Mouse (Mus musculus): ENCODE results near the gene Nell2. TPM values are rescaled to one million over a fixed set of nuclear protein-coding genes. Genes with fewer than 3 reads are reported as not detected.

Gene Nell2
- polyA plus RNA-seq, 1 experiment from 2014 or later, result 203 TPM

GRCm38 (mm10) chr15:95410213-95410843 lies 118.0 kb downstream of the Nell2 start:
- Histone ChIP-seq H3K27me3 (replicated peaks) (no peaks in the 10 kb centered on the region), H3K9ac (no peak overlapping the region), H3K4me1 (peaks cover 11% of the 10 kb centered on the region; the same call in 1 of the 2 replicates), H3K36me3 (replicated peaks) (no peaks in the 10 kb centered on the region), H3K4me3 (no peak overlapping the region), H3K4me2 (no peak overlapping the region), H3K9me3 (no peaks in the 10 kb centered on the region), H3K27ac (no peak overlapping the region)
- 66% methylated on average over 11 of the region's 11 CpGs for WGBS
- no peak for ATAC-seq (replicated peaks)

- ATAC-seq (replicated peaks), result no peak
- Histone ChIP-seq H3K9me3 (no peaks in the 10 kb centered on the region), H3K4me3 (no peak overlapping the region), H3K27ac (no peak overlapping the region), H3K36me3 (replicated peaks) (no peaks in the 10 kb centered on the region), H3K27me3 (replicated peaks) (no peaks in the 10 kb centered on the region), H3K4me1 (no peaks in the 10 kb centered on the region), H3K9ac (no peak overlapping the region), H3K4me2 (no peak overlapping the region)
- 85% methylated on average over 5 of the region's 5 CpGs for WGBS
Measured at GRCm38 (mm10) chr15:95390347-95390746, 138.0 kb downstream of the Nell2 start.

GRCm38 (mm10) chr15:95388950-95389349 lies 139.4 kb downstream of the Nell2 start:
- H3K4me1 ChIP-seq, result no peaks in the 10 kb centered on the region
- no peak overlapping the region for H3K27ac ChIP-seq
- no peak overlapping the region for H3K4me2 ChIP-seq
- H3K36me3 ChIP-seq (replicated peaks), result peaks cover 5% of the 10 kb centered on the region; the same call in 1 of the 2 replicates
- no peak overlapping the region for H3K9ac ChIP-seq
- ATAC-seq (replicated peaks), result no peak
- H3K27me3 ChIP-seq (replicated peaks), result no peaks in the 10 kb centered on the region
- H3K9me3 ChIP-seq, result no peaks in the 10 kb centered on the region
- H3K4me3 ChIP-seq, result no peak overlapping the region
- WGBS, result 76% methylated on average over 4 of the region's 4 CpGs

- H3K4me3 ChIP-seq, result no peak overlapping the region
- 82% methylated on average over 2 of the region's 2 CpGs for WGBS
- H3K9ac ChIP-seq, result no peak overlapping the region
- no peaks in the 10 kb centered on the region for H3K27me3 ChIP-seq (replicated peaks)
- peaks cover 13% of the 10 kb centered on the region for H3K36me3 ChIP-seq (replicated peaks)
- no peak for ATAC-seq (replicated peaks)
- H3K4me1 ChIP-seq, result no peaks in the 10 kb centered on the region
- H3K9me3 ChIP-seq, result no peaks in the 10 kb centered on the region
- no peak overlapping the region for H3K27ac ChIP-seq
- no peak overlapping the region for H3K4me2 ChIP-seq
Measured at GRCm38 (mm10) chr15:95380859-95381258, 147.5 kb downstream of the Nell2 start.

- no peak for ATAC-seq (replicated peaks)
- H3K4me1 ChIP-seq, result peaks cover 6% of the 10 kb centered on the region; the same call in 1 of the 2 replicates
- no peak overlapping the region for H3K9ac ChIP-seq
- no peak overlapping the region for H3K27ac ChIP-seq
- H3K36me3 ChIP-seq (replicated peaks), result no peaks in the 10 kb centered on the region
- 73% methylated on average over 16 of the region's 16 CpGs for WGBS
- H3K4me3 ChIP-seq, result no peak overlapping the region
- no peaks in the 10 kb centered on the region for H3K27me3 ChIP-seq (replicated peaks)
- H3K4me2 ChIP-seq, result no peak overlapping the region
- H3K9me3 ChIP-seq, result no peaks in the 10 kb centered on the region
Measured at GRCm38 (mm10) chr15:95370720-95371395, 157.5 kb downstream of the Nell2 start.

- 91% methylated on average over 10 of the region's 10 CpGs for WGBS
- Histone ChIP-seq H3K4me2 (no peak overlapping the region), H3K4me1 (peaks cover 6% of the 10 kb centered on the region; the same call in 1 of the 2 replicates), H3K4me3 (no peak overlapping the region), H3K9ac (no peak overlapping the region), H3K36me3 (replicated peaks) (no peaks in the 10 kb centered on the region), H3K27me3 (replicated peaks) (no peaks in the 10 kb centered on the region), H3K9me3 (no peaks in the 10 kb centered on the region), H3K27ac (no peak overlapping the region)
- ATAC-seq (replicated peaks), result no peak
Measured at GRCm38 (mm10) chr15:95368185-95368584, 160.2 kb downstream of the Nell2 start.

GRCm38 (mm10) chr15:95366506-95366905 lies 161.9 kb downstream of the Nell2 start:
- WGBS, result 44% methylated on average over 3 of the region's 3 CpGs
- H3K36me3 ChIP-seq (replicated peaks), result no peaks in the 10 kb centered on the region
- 0 out of 2 replicates have a peak overlapping the region, but pooled peaks have one; percentile 38 for H3K27ac ChIP-seq
- H3K4me3 ChIP-seq, result no peak overlapping the region
- no peak overlapping the region for H3K4me2 ChIP-seq
- peaks cover 6% of the 10 kb centered on the region; the same call in 1 of the 2 replicates for H3K4me1 ChIP-seq
- H3K9me3 ChIP-seq, result no peaks in the 10 kb centered on the region
- no peaks in the 10 kb centered on the region for H3K27me3 ChIP-seq (replicated peaks)
- H3K9ac ChIP-seq, result no peak overlapping the region
- no peak; the same call in 1 of the 2 replicates for ATAC-seq (replicated peaks)

- no peaks in the 10 kb centered on the region for H3K36me3 ChIP-seq (replicated peaks)
- no peak overlapping the region for H3K27ac ChIP-seq
- no peak overlapping the region for H3K9ac ChIP-seq
- H3K4me1 ChIP-seq, result no peaks in the 10 kb centered on the region
- no peak overlapping the region for H3K4me3 ChIP-seq
- H3K27me3 ChIP-seq (replicated peaks), result no peaks in the 10 kb centered on the region
- ATAC-seq (replicated peaks), result no peak
- 76% methylated on average over 1 of the region's 1 CpGs for WGBS
- H3K9me3 ChIP-seq, result peaks cover 5% of the 10 kb centered on the region; the same call in 1 of the 2 replicates
- H3K4me2 ChIP-seq, result no peak overlapping the region
Measured at GRCm38 (mm10) chr15:95354806-95355205, 173.6 kb downstream of the Nell2 start.

- no peak overlapping the region for H3K9ac ChIP-seq
- no peak overlapping the region for H3K4me2 ChIP-seq
- peak overlapping the region; percentile 69 for H3K27ac ChIP-seq
- H3K9me3 ChIP-seq, result no peaks in the 10 kb centered on the region
- H3K4me3 ChIP-seq, result no peak overlapping the region
- ATAC-seq (replicated peaks), result peak; percentile 90
- no peaks in the 10 kb centered on the region for H3K36me3 ChIP-seq (replicated peaks)
- peaks cover 17% of the 10 kb centered on the region for H3K4me1 ChIP-seq
- 61% methylated on average over 11 of the region's 11 CpGs for WGBS
- no peaks in the 10 kb centered on the region for H3K27me3 ChIP-seq (replicated peaks)
Measured at GRCm38 (mm10) chr15:95334323-95335296, 193.7 kb downstream of the Nell2 start.

GRCm38 (mm10) chr15:95333229-95333628 lies 195.1 kb downstream of the Nell2 start:
- H3K9ac ChIP-seq, result no peak overlapping the region
- H3K4me2 ChIP-seq, result no peak overlapping the region
- no peak for ATAC-seq (replicated peaks)
- WGBS, result 65% methylated on average over 4 of the region's 4 CpGs
- H3K4me1 ChIP-seq, result peaks cover 16% of the 10 kb centered on the region
- no peaks in the 10 kb centered on the region for H3K9me3 ChIP-seq
- no peak overlapping the region for H3K27ac ChIP-seq
- H3K36me3 ChIP-seq (replicated peaks), result no peaks in the 10 kb centered on the region
- H3K27me3 ChIP-seq (replicated peaks), result no peaks in the 10 kb centered on the region
- no peak overlapping the region for H3K4me3 ChIP-seq

GRCm38 (mm10) chr15:95330926-95331325 lies 197.4 kb downstream of the Nell2 start:
- 84% methylated on average over 2 of the region's 2 CpGs for WGBS
- no peaks in the 10 kb centered on the region for H3K36me3 ChIP-seq (replicated peaks)
- no peak for ATAC-seq (replicated peaks)

GRCm38 (mm10) chr15:95322744-95323143 lies 205.6 kb downstream of the Nell2 start:
- H3K4me3 ChIP-seq, result no peak overlapping the region
- WGBS, result 97% methylated on average over 2 of the region's 2 CpGs
- H3K27me3 ChIP-seq (replicated peaks), result no peaks in the 10 kb centered on the region
- no peaks in the 10 kb centered on the region for H3K9me3 ChIP-seq
- no peak for ATAC-seq (replicated peaks)
- H3K9ac ChIP-seq, result no peak overlapping the region
- no peaks in the 10 kb centered on the region for H3K36me3 ChIP-seq (replicated peaks)
- no peaks in the 10 kb centered on the region for H3K4me1 ChIP-seq
- no peak overlapping the region for H3K27ac ChIP-seq
- H3K4me2 ChIP-seq, result no peak overlapping the region

More at GRCm38 (mm10) chr15:95330926-95331325, 197.4 kb downstream of the Nell2 start:
- H3K9ac ChIP-seq, result no peak overlapping the region
- H3K9me3 ChIP-seq, result no peaks in the 10 kb centered on the region
- H3K27me3 ChIP-seq (replicated peaks), result no peaks in the 10 kb centered on the region
- H3K4me2 ChIP-seq, result no peak overlapping the region
- peaks cover 16% of the 10 kb centered on the region for H3K4me1 ChIP-seq
- no peak overlapping the region for H3K4me3 ChIP-seq
- H3K27ac ChIP-seq, result no peak overlapping the region
